In the genomic region with DNA sequence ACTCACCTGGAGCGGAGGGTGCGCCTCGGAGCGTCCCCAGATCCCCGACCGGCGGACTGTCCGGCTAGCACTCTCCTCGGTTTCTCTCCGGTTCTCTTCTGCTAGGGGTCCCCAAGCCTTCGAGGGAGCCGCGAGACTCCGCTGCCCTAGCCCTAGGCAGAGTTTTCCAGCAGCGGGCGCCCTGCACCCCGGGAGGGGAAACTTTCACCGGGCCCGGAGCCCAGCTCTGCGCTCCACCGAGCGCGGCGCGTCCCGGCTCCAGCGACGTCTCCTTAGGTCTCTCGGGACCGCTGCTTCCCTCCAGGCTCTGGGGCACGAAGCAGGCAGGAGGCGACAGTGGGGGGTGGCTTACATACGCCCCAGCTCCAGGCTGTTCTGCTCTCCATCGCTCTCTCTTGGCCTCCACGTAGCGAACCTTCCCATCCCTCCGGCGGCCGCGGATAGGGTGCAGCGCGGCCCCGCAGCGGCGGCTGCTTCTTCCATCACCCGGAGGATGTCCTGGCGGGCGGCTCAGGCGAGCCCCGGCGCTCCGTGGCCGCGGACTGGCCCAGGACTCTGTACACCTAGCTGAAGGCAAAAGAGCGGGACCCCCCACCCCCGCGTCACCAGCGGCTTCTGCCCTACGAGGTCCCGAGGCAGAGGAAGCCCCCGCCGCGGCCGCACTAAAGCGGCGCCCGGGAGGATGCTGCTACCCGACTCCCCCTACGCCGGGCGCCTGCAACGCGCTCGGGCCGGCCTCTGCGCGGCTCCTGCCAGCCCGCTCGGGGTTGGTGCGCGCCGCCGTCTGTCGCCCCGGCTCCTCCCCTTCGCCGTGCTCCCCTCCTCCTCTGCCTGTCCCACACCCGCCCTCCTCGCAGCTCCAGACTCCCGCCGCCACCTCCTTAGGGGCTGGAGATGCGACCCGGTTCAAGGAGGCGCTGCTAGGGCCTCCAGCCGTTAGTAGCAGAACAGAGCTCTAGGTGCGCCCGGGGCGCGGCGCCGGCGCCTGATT, we compare ENCODE assay signal across 8 mouse cellular contexts. TPM values are rescaled to one million over a fixed set of nuclear protein-coding genes. Genes with fewer than 3 reads are reported as not detected.
DNase-seq lines count a peak whose midpoint lies in the region; ATAC-seq and TF ChIP-seq lines count a peak whose summit lies in the region.

A gene (minus strand): TSS at position 152 of the 991 bp plus-strand sequence.

- no peaks in the 10 kb centered on the region for H3K9me3 ChIP-seq in hindbrain, embryonic 13.5 days
- no peaks in the 10 kb centered on the region for H3K9me3 ChIP-seq in lung, postnatal 0 days (ENCODE audit: low read length)

- peaks cover 23% of the 10 kb centered on the region for H3K4me1 ChIP-seq in hindbrain, embryonic 13.5 days (replicated peaks)
- peaks cover 5% of the 10 kb centered on the region; the same call in 1 of the 2 replicates for H3K4me1 ChIP-seq in lung, postnatal 0 days (ENCODE audit: insufficient read depth, low read depth, low read length)

- H3K27me3 ChIP-seq in hindbrain, embryonic 13.5 days, result peaks cover 20% of the 10 kb centered on the region
- peaks cover 33% of the 10 kb centered on the region for H3K27me3 ChIP-seq in lung, postnatal 0 days (replicated peaks; ENCODE audit: insufficient read depth, low read length)

- TF ChIP-seq EP300 in lung, postnatal 0 days (IDR thresholded peaks at IDR 0.05), result no peak

- peak within 1 kb of the TSS; percentile 69 for H3K4me3 ChIP-seq in hindbrain, embryonic 13.5 days
- peak within 1 kb of the TSS; percentile 62 for H3K4me3 ChIP-seq in lung, postnatal 0 days (ENCODE audit: low read depth, low read length)

- H3K4me2 ChIP-seq in hindbrain, embryonic 13.5 days, result peak within 1 kb of the TSS; percentile 99
- peak within 1 kb of the TSS; percentile 91 for H3K4me2 ChIP-seq in lung, postnatal 0 days (replicated peaks; ENCODE audit: low read depth, low read length)

- peaks cover 4% of the 10 kb centered on the region; the same call in 1 of the 2 replicates for H3K36me3 ChIP-seq in hindbrain, embryonic 13.5 days
- H3K36me3 ChIP-seq in lung, postnatal 0 days (ENCODE audit: insufficient read depth, low read length), result no peaks in the 10 kb centered on the region

- peak; percentile 94 for ATAC-seq in hindbrain, embryonic 13.5 days (ENCODE audit: low FRiP score)
- ATAC-seq in lung, postnatal 0 days, result peak; percentile 94

- peak; percentile 81 for DNase-seq in NIH3T3 (ENCODE audit: low read depth)
- DNase-seq in cerebellum, postnatal 10 days, result peak; percentile 90 to 95
- DNase-seq in frontal cortex, postnatal 25 days (ENCODE audit: low spot score in 2 of 2), result peak; percentile 70 to 85
- DNase-seq in layer of hippocampus, postnatal 14 days (ENCODE audit: low spot score in 2 of 2), result peak; percentile 92 to 95
- DNase-seq in lung, postnatal 0 days (ENCODE audit: low spot score), result peak; percentile 89
- DNase-seq in retina, embryonic 14.5 days (ENCODE audit: low spot score), result peak; percentile 89
- DNase-seq in urinary bladder, adult 2 months (ENCODE audit: low spot score), result peak; percentile 67

- peak; percentile 9; the same call in 1 of the 2 replicates for TF ChIP-seq CTCF in lung, postnatal 0 days (IDR thresholded peaks at IDR 0.05)

- peak within 1 kb of the TSS; percentile 84 for H3K9ac ChIP-seq in hindbrain, embryonic 13.5 days
- H3K9ac ChIP-seq in lung, postnatal 0 days (replicated peaks; ENCODE audit: low read depth), result peak within 1 kb of the TSS; percentile 50

- H3K27ac ChIP-seq in hindbrain, embryonic 13.5 days, result peak within 1 kb of the TSS; percentile 84
- H3K27ac ChIP-seq in lung, postnatal 0 days (ENCODE audit: low read length), result peak within 1 kb of the TSS; percentile 69

- WGBS in hindbrain, embryonic 13.5 days, result 1% methylated on average over 98 of the region's 102 CpGs
- WGBS in lung, postnatal 0 days, result under 1% methylated on average over 72 of the region's 102 CpGs

RNA-seq across cellular contexts. Expression of the gene that starts here (rescaled TPM):
- polyA plus RNA-seq in hindbrain, embryonic 13.5 days (2015; fragmentation: Nextera tagmentation; extraction: Ambion mirVana), result 9.7 and 10.3 TPM in 2 replicates
- total RNA-seq in layer of hippocampus, postnatal 14 days (2021), result 100 to 1,000 TPM; 157 to 163 TPM
- polyA plus RNA-seq in lung, postnatal 0 days (2015; fragmentation: Nextera tagmentation; extraction: Ambion mirVana), result 11.4 and 14.7 TPM in 2 replicates
- 3.1 and 6.5 TPM in 2 replicates for polyA plus RNA-seq in urinary bladder, adult 2 months (2012; rRNA removed)

Comparison
In these comparisons a context has a peak if more than half of its experiments do, and no peak if none do; other contexts are left out.
1. Peak in every context shown above with its lines: DNase-seq, ATAC-seq, H3K4me3 ChIP-seq and H3K27ac ChIP-seq.